Mouse (Mus musculus) naive thymus-derived CD4-positive, alpha-beta T cell, adult 5 months (primary cell): ENCODE results near the gene Rbm5. TPM values are rescaled to one million over a fixed set of nuclear protein-coding genes. Genes with fewer than 3 reads are reported as not detected.

Experiments used
- polyA plus RNA-seq: library from polyadenylated mRNA; unstranded; fragments of 100-300 nt; shearing (Covaris generic); gene quantifications from one replicate; pipeline ENCODE4 v1.2.1, GENCODE M21; 2017

Rbm5 gene
- polyA plus RNA-seq: 309 TPM

GRCm38 (mm10) chr9:107770374-107771290 lies at the start of gene Rbm5:
TSS of gene Rbm5 (minus strand) at chr9:107770996.

GRCm38 (mm10) chr9:107709697-107710483 lies 60.9 kb downstream of the Rbm5 start, which contains the start of gene Sema3f:
TSS of gene Sema3f (minus strand) at chr9:107710475.

Other genes with a start within 250 kb of the Rbm5 start
- gene Tmem115, start 237.1 kb downstream of the Rbm5 start, polyA plus RNA-seq: 53.3 TPM
- 26.2 TPM for gene Cyb561d2, start 228.8 kb downstream of the Rbm5 start, polyA plus RNA-seq
- 61.0 TPM for gene Nprl2, start 228.8 kb downstream of the Rbm5 start, polyA plus RNA-seq
- 1.2 TPM for gene Zmynd10, start 223.7 kb downstream of the Rbm5 start, polyA plus RNA-seq
- 104 TPM for gene Rassf1, start 219.4 kb downstream of the Rbm5 start, polyA plus RNA-seq
- 32.3 TPM for gene Tusc2, start 207.7 kb downstream of the Rbm5 start, polyA plus RNA-seq
- gene Hyal2, start 203.1 kb downstream of the Rbm5 start, polyA plus RNA-seq: 2.8 TPM
- gene Hyal1, start 194.1 kb downstream of the Rbm5 start, polyA plus RNA-seq: 2.9 TPM
- 14.0 TPM for gene Naa80, start 192.1 kb downstream of the Rbm5 start, polyA plus RNA-seq
- gene Hyal3, start 190.2 kb downstream of the Rbm5 start, polyA plus RNA-seq: not detected
- gene Ifrd2, start 183.4 kb downstream of the Rbm5 start, polyA plus RNA-seq: 24.5 TPM
- not detected for gene Sema3b, start 161.8 kb downstream of the Rbm5 start, polyA plus RNA-seq
- gene Gnai2, start 135.6 kb downstream of the Rbm5 start, polyA plus RNA-seq: 663 TPM
- gene Slc38a3, start 101.5 kb downstream of the Rbm5 start, polyA plus RNA-seq: 0.11 TPM
- gene Gnat1, start 91.3 kb downstream of the Rbm5 start, polyA plus RNA-seq: 5.7 TPM
- gene Sema3f, start 60.5 kb downstream of the Rbm5 start, polyA plus RNA-seq: 0.72 TPM
- gene Rbm6, start 102.2 kb upstream of the Rbm5 start, polyA plus RNA-seq: 128 TPM
- gene Mon1a, start 117.2 kb upstream of the Rbm5 start, polyA plus RNA-seq: 27.7 TPM
- 0.25 TPM for gene Mst1r, start 135.9 kb upstream of the Rbm5 start, polyA plus RNA-seq
- gene Actl11, start 157.5 kb upstream of the Rbm5 start, polyA plus RNA-seq: not detected
- gene Camkv, start 164.7 kb upstream of the Rbm5 start, polyA plus RNA-seq: not detected
- 4.1 TPM for gene Traip, start 179.1 kb upstream of the Rbm5 start, polyA plus RNA-seq
- 179 TPM for gene Uba7, start 204.5 kb upstream of the Rbm5 start, polyA plus RNA-seq
- not detected for gene Gm20661, start 212.1 kb upstream of the Rbm5 start, polyA plus RNA-seq
- 1.8 TPM for gene Inka1, start 214.9 kb upstream of the Rbm5 start, polyA plus RNA-seq
- gene Cdhr4, start 221.5 kb upstream of the Rbm5 start, polyA plus RNA-seq: 0.60 TPM
- not detected for gene Gm20662, start 225.4 kb upstream of the Rbm5 start, polyA plus RNA-seq
- 202 TPM for gene Ip6k1, start 231.5 kb upstream of the Rbm5 start, polyA plus RNA-seq